Mouse (Mus musculus) T-cell, adult 2 months (primary cell): Measurements from ENCODE around the gene Slco4a1.

Experiments used
- DNase-seq: peaks from one replicate; pipeline ENCODE4 v3.0.0; 2022; ENCODE audit warnings: low spot score

Slco4a1 gene

GRCm38 (mm10) chr2:180445962-180446361, 10.1 kb upstream of the Slco4a1 start:
- DNase-seq = no peak

GRCm38 (mm10) chr2:180449007-180449406, 7.0 kb upstream of the Slco4a1 start:
- DNase-seq = no peak

- no peak for DNase-seq
Measured at GRCm38 (mm10) chr2:180450529-180450928, 5.5 kb upstream of the Slco4a1 start.

GRCm38 (mm10) chr2:180456705-180457104, 660 bp downstream of the Slco4a1 start:
- DNase-seq = no peak

GRCm38 (mm10) chr2:180457680-180458079, 1.6 kb downstream of the Slco4a1 start:
- DNase-seq = no peak

GRCm38 (mm10) chr2:180459437-180459836, 3.4 kb downstream of the Slco4a1 start:
- no peak for DNase-seq

GRCm38 (mm10) chr2:180460801-180461200, 4.8 kb downstream of the Slco4a1 start:
- DNase-seq = no peak

- DNase-seq = no peak
Measured at GRCm38 (mm10) chr2:180462593-180462992, 6.5 kb downstream of the Slco4a1 start.

- no peak for DNase-seq
Measured at GRCm38 (mm10) chr2:180466505-180466904, 10.5 kb downstream of the Slco4a1 start.

- DNase-seq = no peak
Measured at GRCm38 (mm10) chr2:180468871-180469270, 12.8 kb downstream of the Slco4a1 start.

GRCm38 (mm10) chr2:180469768-180470167, 13.7 kb downstream of the Slco4a1 start:
- DNase-seq = no peak

- DNase-seq = peak; percentile 23
Measured at GRCm38 (mm10) chr2:180472306-180473079, 16.4 kb downstream of the Slco4a1 start.

GRCm38 (mm10) chr2:180473080-180473440, 17.0 kb downstream of the Slco4a1 start:
- DNase-seq = no peak

GRCm38 (mm10) chr2:180474864-180475263, 18.8 kb downstream of the Slco4a1 start:
- no peak for DNase-seq

- no peak for DNase-seq
Measured at GRCm38 (mm10) chr2:180482274-180482673, 26.2 kb downstream of the Slco4a1 start.

- DNase-seq = no peak
Measured at GRCm38 (mm10) chr2:180484882-180485281, 28.8 kb downstream of the Slco4a1 start.

- no peak for DNase-seq
Measured at GRCm38 (mm10) chr2:180485306-180485705, 29.3 kb downstream of the Slco4a1 start.

- DNase-seq = no peak
Measured at GRCm38 (mm10) chr2:180488210-180488751, 32.2 kb downstream of the Slco4a1 start.

GRCm38 (mm10) chr2:180495906-180496305, 39.9 kb downstream of the Slco4a1 start:
- DNase-seq = no peak

- no peak for DNase-seq
Measured at GRCm38 (mm10) chr2:180499741-180500140, 43.7 kb downstream of the Slco4a1 start, which contains the start of gene Ntsr1. Gene Ntsr1, plus strand, starts transcription at chr2:180499976.

GRCm38 (mm10) chr2:180500726-180501125, 44.7 kb downstream of the Slco4a1 start:
- no peak for DNase-seq

- no peak for DNase-seq
Measured at GRCm38 (mm10) chr2:180501217-180501967, 45.3 kb downstream of the Slco4a1 start.

GRCm38 (mm10) chr2:180506281-180506680, 50.2 kb downstream of the Slco4a1 start:
- no peak for DNase-seq
